Mouse (Mus musculus): ENCODE results near the gene Gmeb2. TPM values are rescaled to one million over a fixed set of nuclear protein-coding genes. Genes with fewer than 3 reads are reported as not detected.

The Gmeb2 gene
- 5.7 TPM for polyA plus RNA-seq (2014; fragmentation: Illumina TruSeq; extraction: RNeasy Lipid Tissue Mini Kit (QIAGEN cat#74804); ENCODE audit: low read depth, low replicate concordance)

DNA sequence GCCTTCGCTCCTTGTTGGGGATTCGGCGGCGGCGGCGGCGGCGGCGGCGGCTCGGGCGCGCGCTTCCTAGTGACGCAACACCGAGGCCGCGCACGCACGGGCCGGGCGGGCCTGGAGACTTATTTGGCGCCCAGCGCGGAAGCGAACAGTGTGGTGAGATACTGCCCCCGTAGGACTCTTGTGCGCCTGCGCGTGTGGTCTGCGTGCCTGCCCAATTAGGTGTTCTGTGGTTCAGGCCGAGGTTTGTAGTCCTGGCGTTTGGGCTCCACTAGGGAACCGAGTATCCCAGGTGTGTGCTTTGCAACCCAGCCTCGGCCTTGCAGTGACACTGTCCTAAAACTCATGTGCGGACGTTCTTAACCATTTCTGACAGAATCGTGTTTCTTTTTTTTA lies at the start of gene Gmeb2:
Gene Gmeb2, minus strand, starts transcription at position 78 of the 393 bp plus-strand sequence.

DNA sequence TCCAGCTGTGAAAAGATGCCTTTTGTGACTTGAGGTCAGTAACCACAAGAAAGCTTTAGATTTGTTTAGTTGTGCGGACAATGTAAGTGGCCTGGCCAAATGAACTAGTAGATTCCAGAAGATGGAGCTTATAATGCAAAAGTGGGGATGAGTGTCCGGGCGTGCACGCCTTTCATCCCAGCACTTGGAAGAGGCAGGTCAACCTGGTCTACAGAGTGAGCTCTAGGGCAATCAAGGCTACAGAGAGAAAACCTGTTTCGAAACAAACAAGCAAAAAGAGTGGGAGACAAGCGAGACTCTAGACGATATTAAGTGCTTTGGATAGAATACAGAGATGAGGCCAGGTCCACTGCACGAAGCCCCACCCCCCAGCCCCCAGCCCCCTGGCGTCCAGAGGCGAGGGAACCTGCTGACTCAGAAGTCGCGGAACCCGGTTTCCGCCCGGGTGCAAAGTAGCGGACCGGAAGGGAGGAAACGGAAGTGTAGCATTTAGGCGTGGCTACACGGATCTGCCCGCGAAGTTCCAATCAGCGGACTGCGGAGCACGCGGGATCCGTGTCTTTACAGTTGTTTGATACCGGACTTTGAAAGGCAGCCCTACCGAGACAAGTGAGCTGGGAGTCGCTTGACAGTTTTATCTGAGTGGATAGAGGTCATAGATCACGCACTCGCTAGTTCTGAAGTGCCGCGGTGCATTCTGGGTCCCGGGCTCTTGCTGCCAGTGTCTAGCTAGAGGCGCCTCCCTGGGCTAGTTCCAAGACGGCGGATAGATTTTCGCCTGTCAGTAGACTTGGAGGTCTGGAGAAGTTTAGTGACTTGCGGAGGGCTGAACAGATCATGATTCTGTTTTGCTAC lies 31.6 kb upstream of the Gmeb2 start, which contains the start of gene Rtel1:
Gene Rtel1, plus strand, starts transcription at position 492 of the 855 bp plus-strand sequence.

GRCm38 (mm10) chr2:181314080-181314810 lies 26.4 kb upstream of the Gmeb2 start, which contains the start of gene Stmn3:
Gene Stmn3 (minus strand): TSS chr2:181314500.

GRCm38 (mm10) chr2:181241602-181242313 lies 46.1 kb downstream of the Gmeb2 start, which contains the start of gene Helz2:
Gene Helz2 (minus strand): TSS chr2:181242027.

GRCm38 (mm10) chr2:181219538-181220216 lies 68.2 kb downstream of the Gmeb2 start, which contains the start of gene Fndc11:
Gene Fndc11 (plus strand): TSS chr2:181220013.

GRCm38 (mm10) chr2:181213021-181213445 lies 74.8 kb downstream of the Gmeb2 start, which contains the start of gene Srms:
Gene Srms (minus strand): TSS chr2:181213185.

GRCm38 (mm10) chr2:181202422-181202821 lies 85.4 kb downstream of the Gmeb2 start, which contains the start of gene Ptk6:
Gene Ptk6 (minus strand): TSS chr2:181202789.

Other genes starting within 250 kb of the Gmeb2 start
- 0.42 TPM for gene Chrna4, start 244.5 kb downstream of the Gmeb2 start, polyA plus RNA-seq (2014; fragmentation: Illumina TruSeq; extraction: RNeasy Lipid Tissue Mini Kit (QIAGEN cat#74804); ENCODE audit: low read depth, low replicate concordance)
- not detected for gene Kcnq2, start 152.7 kb downstream of the Gmeb2 start, polyA plus RNA-seq (2014; fragmentation: Illumina TruSeq; extraction: RNeasy Lipid Tissue Mini Kit (QIAGEN cat#74804); ENCODE audit: low read depth, low replicate concordance)
- gene Eef1a2, start 131.0 kb downstream of the Gmeb2 start, polyA plus RNA-seq (2014; fragmentation: Illumina TruSeq; extraction: RNeasy Lipid Tissue Mini Kit (QIAGEN cat#74804); ENCODE audit: low read depth, low replicate concordance): not detected
- 20.3 TPM for gene Ppdpf, start 100.8 kb downstream of the Gmeb2 start, polyA plus RNA-seq (2014; fragmentation: Illumina TruSeq; extraction: RNeasy Lipid Tissue Mini Kit (QIAGEN cat#74804); ENCODE audit: low read depth, low replicate concordance)
- gene Ptk6, start 85.2 kb downstream of the Gmeb2 start, polyA plus RNA-seq (2014; fragmentation: Illumina TruSeq; extraction: RNeasy Lipid Tissue Mini Kit (QIAGEN cat#74804); ENCODE audit: low read depth, low replicate concordance): 1.6 TPM
- gene Srms, start 74.8 kb downstream of the Gmeb2 start, polyA plus RNA-seq (2014; fragmentation: Illumina TruSeq; extraction: RNeasy Lipid Tissue Mini Kit (QIAGEN cat#74804); ENCODE audit: low read depth, low replicate concordance): not detected
- not detected for gene Fndc11, start 68.0 kb downstream of the Gmeb2 start, polyA plus RNA-seq (2014; fragmentation: Illumina TruSeq; extraction: RNeasy Lipid Tissue Mini Kit (QIAGEN cat#74804); ENCODE audit: low read depth, low replicate concordance)
- gene Helz2, start 46.0 kb downstream of the Gmeb2 start, polyA plus RNA-seq (2014; fragmentation: Illumina TruSeq; extraction: RNeasy Lipid Tissue Mini Kit (QIAGEN cat#74804); ENCODE audit: low read depth, low replicate concordance): 8.3 TPM
- gene Stmn3, start 26.5 kb upstream of the Gmeb2 start, polyA plus RNA-seq (2014; fragmentation: Illumina TruSeq; extraction: RNeasy Lipid Tissue Mini Kit (QIAGEN cat#74804); ENCODE audit: low read depth, low replicate concordance): not detected
- 4.1 TPM for gene Rtel1, start 31.7 kb upstream of the Gmeb2 start, polyA plus RNA-seq (2014; fragmentation: Illumina TruSeq; extraction: RNeasy Lipid Tissue Mini Kit (QIAGEN cat#74804); ENCODE audit: low read depth, low replicate concordance)
- gene Zgpat, start 76.9 kb upstream of the Gmeb2 start, polyA plus RNA-seq (2014; fragmentation: Illumina TruSeq; extraction: RNeasy Lipid Tissue Mini Kit (QIAGEN cat#74804); ENCODE audit: low read depth, low replicate concordance): 1.6 TPM
- gene Arfrp1, start 77.4 kb upstream of the Gmeb2 start, polyA plus RNA-seq (2014; fragmentation: Illumina TruSeq; extraction: RNeasy Lipid Tissue Mini Kit (QIAGEN cat#74804); ENCODE audit: low read depth, low replicate concordance): 22.1 TPM
- gene Lime1, start 92.0 kb upstream of the Gmeb2 start, polyA plus RNA-seq (2014; fragmentation: Illumina TruSeq; extraction: RNeasy Lipid Tissue Mini Kit (QIAGEN cat#74804); ENCODE audit: low read depth, low replicate concordance): 0.50 TPM
- gene Zbtb46, start 171.4 kb upstream of the Gmeb2 start, polyA plus RNA-seq (2014; fragmentation: Illumina TruSeq; extraction: RNeasy Lipid Tissue Mini Kit (QIAGEN cat#74804); ENCODE audit: low read depth, low replicate concordance): 2.7 TPM
- not detected for gene Abhd16b, start 205.2 kb upstream of the Gmeb2 start, polyA plus RNA-seq (2014; fragmentation: Illumina TruSeq; extraction: RNeasy Lipid Tissue Mini Kit (QIAGEN cat#74804); ENCODE audit: low read depth, low replicate concordance)
- gene Tpd52l2, start 209.1 kb upstream of the Gmeb2 start, polyA plus RNA-seq (2014; fragmentation: Illumina TruSeq; extraction: RNeasy Lipid Tissue Mini Kit (QIAGEN cat#74804); ENCODE audit: low read depth, low replicate concordance): 17.1 TPM
- 19.5 TPM for gene Dnajc5, start 232.4 kb upstream of the Gmeb2 start, polyA plus RNA-seq (2014; fragmentation: Illumina TruSeq; extraction: RNeasy Lipid Tissue Mini Kit (QIAGEN cat#74804); ENCODE audit: low read depth, low replicate concordance)